Mouse (Mus musculus): Measurements from ENCODE around the gene Fos.
"Not testable (repeated sequence)": the region's sequence is repeated elsewhere in the genome, so short reads cannot be mapped to it uniquely, and the experiment has no call there.

Gene Fos

GRCm38 (mm10) chr12:85523421-85524192, 49.9 kb downstream of the Fos start:
- no peak for DNase-seq (ENCODE audit: low read depth, low spot score)

DNA sequence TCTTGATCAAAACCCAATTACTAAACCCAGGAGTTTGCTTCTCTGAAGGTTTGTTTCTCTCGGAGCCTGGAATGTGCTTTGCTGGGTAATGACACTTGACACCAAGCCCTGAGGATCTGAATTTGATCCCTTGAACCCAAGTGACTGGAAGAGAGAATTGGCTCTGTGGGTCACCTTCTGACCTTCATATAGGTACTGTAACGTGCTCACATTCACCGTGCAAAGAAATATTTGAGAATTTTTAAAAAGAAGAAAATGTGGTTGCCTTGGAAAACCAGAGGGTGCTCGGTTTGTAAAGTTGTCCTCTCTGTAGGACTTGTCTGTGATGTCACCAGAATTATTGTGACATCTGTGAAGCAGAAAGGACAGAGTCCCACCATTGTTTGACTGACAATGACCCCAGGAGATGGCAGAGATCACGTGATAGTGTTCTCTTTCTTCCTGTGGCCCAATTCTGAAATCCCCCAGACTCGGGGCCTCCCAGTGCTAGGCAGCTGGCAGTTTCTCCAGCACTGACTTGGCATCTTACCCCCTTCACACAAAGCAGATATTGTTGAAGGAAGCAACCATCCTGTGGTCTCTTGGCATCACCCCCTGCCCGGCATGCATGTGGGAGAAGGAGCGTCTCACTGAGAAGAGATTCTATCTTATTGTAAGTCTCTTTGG, 50.6 kb downstream of the Fos start:
- DNase-seq (ENCODE audit: low read depth, low spot score): no peak

GRCm38 (mm10) chr12:85524859-85525495, 51.3 kb downstream of the Fos start:
- DNase-seq (ENCODE audit: low read depth, low spot score): not testable (repeated sequence)

Data from 3T3-L1 (cell line).